Mouse (Mus musculus) lung, postnatal 4 days (tissue): Measurements from ENCODE around the gene Lsm14a.

ENCODE experiments used
- DNase-seq, 2 experiments: peaks; one replicate each; pipeline ENCODE4 v3.0.0; 2021

Gene Lsm14a

DNA sequence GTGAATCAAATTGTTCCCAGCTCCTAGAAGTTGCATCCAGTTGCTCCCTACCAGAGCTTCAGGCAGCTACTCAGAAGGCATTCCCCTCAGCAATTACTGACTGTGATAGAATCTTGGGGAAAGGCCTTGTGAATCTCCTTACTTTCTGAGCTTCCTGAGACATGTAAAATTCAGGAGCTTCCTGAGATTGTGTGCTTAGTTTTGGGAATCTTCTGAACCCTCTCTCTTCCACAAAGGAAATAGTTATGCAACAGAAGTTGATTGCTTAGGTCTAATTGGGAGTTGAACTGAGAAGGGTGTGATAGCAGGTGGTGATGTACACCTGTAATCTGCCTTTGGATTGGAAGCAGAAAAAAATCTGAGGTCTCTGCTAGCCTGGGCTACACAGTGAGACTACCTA, at the start of gene Lsm14a:
TSS of gene Lsm14a (minus strand) at position 101 of the 400 bp plus-strand sequence.
- DNase-seq, result no peak

GRCm38 (mm10) chr7:34438903-34439302, 45.8 kb upstream of the Lsm14a start:
- peak in 1 of 2 experiments; percentile 6 for DNase-seq

DNA sequence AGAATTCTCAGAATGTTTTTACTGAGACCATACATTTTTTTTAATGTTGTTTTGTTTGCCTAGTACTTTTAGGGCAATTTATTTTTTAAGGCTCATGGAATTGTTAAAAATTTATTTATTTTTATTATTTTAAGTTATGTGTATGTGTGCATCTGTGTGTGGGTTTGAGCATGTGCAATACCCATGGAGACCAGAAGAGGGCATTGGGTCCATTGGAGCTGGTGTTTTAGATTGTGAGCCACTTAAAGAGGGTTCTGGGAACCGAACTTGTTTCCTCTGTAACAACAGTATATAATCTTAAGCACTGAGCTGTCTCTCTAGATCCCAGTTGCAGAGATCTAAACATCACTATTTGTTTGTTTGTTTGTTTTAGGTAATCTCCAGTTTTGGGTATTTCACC, 40.5 kb upstream of the Lsm14a start:
- DNase-seq, result no peak

DNA sequence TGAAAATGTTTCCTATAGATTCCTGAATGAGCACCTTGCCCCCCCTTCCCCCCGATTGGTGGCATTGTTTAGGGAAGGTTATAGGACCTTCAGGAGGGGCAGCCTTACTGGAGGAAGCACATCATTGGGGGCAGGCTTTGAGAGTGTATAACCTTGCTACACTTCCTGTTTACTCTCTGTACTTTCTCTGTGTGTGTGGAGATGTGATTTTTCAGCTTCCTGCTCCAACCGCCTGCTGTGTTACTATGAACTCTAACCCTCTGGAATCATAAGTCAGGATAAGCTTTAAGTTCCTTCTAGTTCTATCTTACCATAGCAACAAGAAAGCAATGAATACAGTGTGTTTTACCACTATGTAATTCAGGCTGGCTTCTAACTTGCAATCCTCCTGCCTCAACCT, 28.1 kb upstream of the Lsm14a start:
- no peak for DNase-seq

DNA sequence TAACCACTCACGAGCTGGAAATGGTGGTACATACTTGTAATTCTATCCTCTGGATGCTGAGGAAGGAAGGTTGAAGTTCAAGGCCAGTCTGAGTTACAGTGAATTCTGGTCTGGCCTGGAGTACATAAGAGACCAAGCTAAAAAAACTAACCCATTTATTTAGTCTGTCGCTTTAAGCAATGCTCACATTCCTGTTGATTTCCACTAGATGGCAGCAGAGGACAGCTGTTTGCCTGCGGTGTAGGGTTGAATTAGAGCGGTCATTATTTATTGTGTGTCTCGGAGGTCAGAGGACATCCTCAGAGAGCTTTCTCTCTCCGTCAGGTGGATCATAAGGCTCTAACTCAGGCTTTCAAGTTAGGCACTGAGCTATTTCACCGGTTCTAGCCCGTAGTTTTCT, 14.4 kb upstream of the Lsm14a start:
- peak; percentile 28 to 63 for DNase-seq

DNA sequence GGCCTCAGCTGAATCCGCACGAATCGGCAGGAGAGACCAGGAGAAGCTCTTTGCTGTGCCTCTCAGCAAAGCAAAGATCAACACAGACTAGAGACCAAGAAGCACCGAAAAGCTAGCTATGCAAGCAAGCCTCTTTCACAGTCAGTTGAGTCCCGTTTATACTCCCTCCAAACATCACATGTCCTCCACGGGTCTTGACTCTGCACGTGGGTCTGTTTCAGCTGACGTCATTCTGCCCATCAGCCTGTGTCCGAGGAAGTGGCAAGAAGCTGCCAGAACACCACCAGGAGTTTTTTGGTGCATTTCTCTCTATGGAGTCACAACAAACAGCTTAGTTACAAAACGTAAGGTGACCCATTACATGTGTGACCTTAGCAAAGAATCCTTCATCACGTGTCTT, 10.8 kb upstream of the Lsm14a start:
- no peak for DNase-seq

DNA sequence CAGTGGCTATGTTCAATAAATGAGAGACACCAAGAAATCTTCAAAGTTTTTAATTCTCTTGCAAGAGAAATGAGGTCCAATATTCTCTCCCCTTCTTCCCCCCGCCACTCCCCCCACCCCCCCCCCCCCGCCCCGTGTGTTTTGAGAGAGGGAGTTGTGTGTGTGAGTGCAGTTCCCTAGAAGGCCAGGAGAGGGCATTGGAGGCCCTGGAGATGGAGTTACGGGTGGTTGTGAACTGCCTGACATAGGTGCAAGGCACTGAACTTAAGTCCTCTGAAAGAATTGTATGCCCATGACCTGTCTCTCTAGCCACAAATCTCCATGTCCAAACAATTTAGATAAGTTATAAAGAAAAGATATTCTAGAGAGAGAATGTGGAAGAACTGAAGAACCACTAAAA, 7.0 kb upstream of the Lsm14a start:
- no peak for DNase-seq

GRCm38 (mm10) chr7:34398831-34399230, 5.7 kb upstream of the Lsm14a start:
- no peak for DNase-seq

DNA sequence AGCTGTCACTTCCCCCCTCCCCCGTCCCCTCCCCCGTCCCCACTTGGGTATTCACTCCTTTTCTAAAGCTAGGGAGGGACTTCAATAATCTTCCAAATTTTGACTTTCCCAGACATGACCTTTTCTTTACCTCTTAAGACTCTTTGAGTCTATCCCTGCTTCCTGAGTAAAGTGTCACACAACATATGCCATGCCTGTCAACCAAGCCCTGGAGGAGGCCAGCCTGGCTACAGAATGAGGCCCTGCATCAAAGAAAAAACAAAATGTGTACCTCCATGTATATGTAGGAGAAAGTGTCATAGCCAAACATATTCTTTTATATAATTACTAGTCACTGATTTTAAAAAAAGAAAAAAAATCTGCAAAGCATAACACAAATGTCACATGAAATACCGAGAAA, 3.7 kb upstream of the Lsm14a start:
- DNase-seq, result no peak

GRCm38 (mm10) chr7:34395761-34396160, 2.6 kb upstream of the Lsm14a start:
- no peak for DNase-seq

- DNase-seq, result no peak
These were observed 1.5 kb upstream of the Lsm14a start for GRCm38 (mm10) chr7:34394636-34395035.

- no peak for DNase-seq
These were observed 976 bp upstream of the Lsm14a start for GRCm38 (mm10) chr7:34394091-34394490.

GRCm38 (mm10) chr7:34392335-34392734, 780 bp downstream of the Lsm14a start:
- DNase-seq, result no peak

DNA sequence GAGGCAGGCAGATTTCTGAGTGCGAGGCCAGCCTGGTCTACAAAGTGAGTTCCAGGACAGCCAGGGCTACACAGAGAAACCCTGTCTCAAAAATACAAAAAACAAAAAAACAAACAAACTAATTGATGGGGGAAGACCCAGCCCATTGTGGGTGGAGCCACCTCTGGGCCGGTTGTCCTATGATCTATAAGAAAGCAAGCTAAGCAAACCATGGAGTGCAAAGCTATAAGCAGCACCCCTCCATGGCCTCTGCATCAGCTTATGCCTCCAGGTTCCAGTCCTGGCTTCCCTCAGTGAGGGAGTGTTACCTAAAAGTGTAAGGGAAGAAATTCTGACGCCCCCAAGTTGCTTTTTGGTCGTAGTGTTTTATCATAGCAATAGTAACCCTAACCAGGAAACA, 1.4 kb downstream of the Lsm14a start:
- no peak for DNase-seq

GRCm38 (mm10) chr7:34390834-34391155, 2.3 kb downstream of the Lsm14a start:
- peak; percentile 64 to 89 for DNase-seq

- DNase-seq, result no peak
These were observed 2.8 kb downstream of the Lsm14a start for GRCm38 (mm10) chr7:34390111-34390833.

DNA sequence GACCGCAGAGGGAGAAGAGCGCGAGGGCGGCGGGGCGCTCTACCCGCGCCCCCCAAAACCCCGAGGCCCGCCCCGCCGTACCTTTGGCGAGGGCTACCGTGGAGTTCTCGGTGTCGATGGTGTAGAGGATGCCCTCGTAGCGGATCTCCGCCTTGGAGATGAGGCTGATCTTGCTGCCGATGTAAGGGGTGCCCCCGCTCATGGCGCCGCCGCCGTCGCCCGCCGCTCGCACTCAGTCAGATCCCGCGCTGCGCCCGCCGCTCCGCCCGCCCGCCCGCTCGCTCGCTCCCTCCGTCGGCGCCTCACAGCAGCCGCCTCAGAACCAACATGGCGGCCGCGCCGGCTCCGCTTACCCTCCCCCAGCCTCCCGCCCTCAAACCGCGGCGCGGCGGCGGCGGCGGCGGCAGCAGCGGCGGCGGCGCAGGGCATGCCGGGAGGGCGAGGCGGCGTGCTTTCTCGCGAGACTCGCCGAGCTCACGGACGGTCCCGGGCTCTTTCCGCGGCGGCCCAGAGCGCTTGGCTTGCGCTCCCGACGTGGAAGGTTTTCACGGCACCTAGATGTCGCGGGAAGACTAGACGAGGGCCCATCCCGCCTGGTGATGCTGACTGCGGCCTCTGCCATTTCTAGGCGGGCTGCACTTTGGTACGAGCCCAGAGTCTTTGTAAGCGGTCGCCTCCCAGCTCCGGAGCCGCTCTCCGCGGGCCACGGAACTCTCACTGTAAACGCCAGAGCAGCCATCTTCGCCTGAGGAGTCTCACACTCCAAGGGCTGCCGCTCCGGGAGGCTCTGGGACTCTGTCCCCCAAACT, 3.6 kb downstream of the Lsm14a start:
- DNase-seq, result peak; percentile 96 to 97

- peak; percentile 81 to 82 for DNase-seq
These were observed 4.5 kb downstream of the Lsm14a start for GRCm38 (mm10) chr7:34388445-34389276.

- no peak for DNase-seq
These were observed 5.2 kb downstream of the Lsm14a start for GRCm38 (mm10) chr7:34387784-34388444.

DNA sequence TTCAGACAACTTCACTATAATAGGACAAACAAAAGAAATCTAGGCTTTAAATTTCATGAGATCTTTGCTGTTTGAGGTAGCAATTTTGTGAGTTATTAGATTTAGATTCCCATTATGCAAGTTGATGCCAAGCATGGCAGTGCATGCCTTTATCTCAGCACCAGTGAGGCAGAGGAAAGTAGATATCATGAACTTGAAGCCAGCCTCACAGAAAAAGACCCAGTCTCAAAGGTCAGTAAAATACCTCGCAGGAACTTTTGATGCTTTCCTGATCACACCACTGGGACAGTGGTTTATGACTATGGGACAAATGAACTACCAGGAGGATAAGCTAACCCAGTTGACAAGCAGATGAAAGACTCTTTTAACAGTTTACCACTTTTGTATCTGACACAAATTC, 10.3 kb downstream of the Lsm14a start:
- no peak for DNase-seq

DNA sequence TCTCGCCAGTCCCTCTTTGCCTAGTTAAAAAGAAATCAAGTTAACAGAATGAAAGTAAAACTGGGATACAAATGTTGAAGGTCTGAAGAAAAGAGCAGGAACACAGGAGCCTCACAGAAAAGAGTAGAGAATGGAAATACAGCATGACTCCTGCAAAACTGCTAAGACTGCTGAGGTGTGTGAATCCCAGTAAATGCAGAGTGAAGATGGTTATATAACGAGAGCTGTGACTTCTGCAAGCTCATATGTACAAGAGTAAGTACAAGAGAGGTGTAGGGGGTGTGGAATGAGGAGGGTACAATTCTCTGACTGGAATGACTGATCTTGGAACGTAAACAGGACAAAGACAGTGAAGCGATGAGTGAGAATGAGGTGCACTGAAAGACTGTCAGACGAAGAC, 11.4 kb downstream of the Lsm14a start:
- DNase-seq, result no peak

- no peak for DNase-seq
These were observed 12.8 kb downstream of the Lsm14a start for GRCm38 (mm10) chr7:34380311-34380710.

- no peak for DNase-seq
These were observed 19.2 kb downstream of the Lsm14a start for GRCm38 (mm10) chr7:34373906-34374305.
